Mouse (Mus musculus) adrenal gland, adult 10 weeks (tissue): ENCODE results near the gene Hes1. TPM values are rescaled to one million over a fixed set of nuclear protein-coding genes. Genes with fewer than 3 reads are reported as not detected.

Experiments used
- polyA plus RNA-seq: library from polyadenylated mRNA; stranded (reverse); fragments of 350-450 nt; fragmentation: Illumina TruSeq; extraction: RNeasy Lipid Tissue Mini Kit (QIAGEN cat#74804); gene quantifications from one replicate; pipeline ENCODE4 v1.2.3, GENCODE M21; 2014; ENCODE audit warnings: low read depth, low replicate concordance

Hes1 gene
- 34.5 TPM for polyA plus RNA-seq

DNA sequence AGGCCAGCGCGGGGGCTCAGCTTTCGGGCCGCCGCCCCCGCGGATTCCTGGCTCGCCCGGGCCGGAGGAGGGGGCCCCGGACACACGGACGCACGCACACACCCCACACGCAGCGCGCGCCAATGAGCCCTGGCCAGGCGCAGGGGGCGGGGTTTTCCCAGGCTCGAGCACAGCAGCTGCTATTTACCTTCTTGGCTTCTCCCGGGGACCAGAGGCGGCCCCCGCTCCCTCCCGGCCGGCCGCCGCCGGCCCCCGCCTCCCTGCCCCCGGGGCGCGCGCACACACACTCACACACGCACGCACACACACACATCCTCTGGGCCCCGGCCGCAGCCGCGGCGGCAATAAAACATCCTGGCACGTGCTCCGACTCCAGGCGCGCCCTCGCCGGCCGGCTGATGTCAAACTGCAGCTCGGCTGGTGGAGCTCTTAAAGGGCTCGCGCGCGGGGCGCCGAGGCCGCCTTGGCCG is at the start of gene Hes1:
Gene Hes1, plus strand, starts transcription at position 401 of the 470 bp plus-strand sequence.

Other genes starting within 250 kb of the Hes1 start
- 0.41 TPM for gene Cpn2, start 203.1 kb downstream of the Hes1 start, polyA plus RNA-seq
- not detected for gene Lrrc15, start 218.9 kb downstream of the Hes1 start, polyA plus RNA-seq
- not detected for gene Gp5, start 246.4 kb downstream of the Hes1 start, polyA plus RNA-seq